9 mouse cellular contexts compared by ENCODE assay signal in genomic region chr2:115852109-115852508, GRCm38 (mm10).
DNase-seq lines count a peak whose midpoint lies in the region; ATAC-seq lines count a peak whose summit lies in the region.
"Had no signal": no experiment of that assay in that cellular context is flagged by ENCODE, and none has a peak within 500 bp of the region (broad histone marks: within the 10 kb centered on the region; RNA-seq: fewer than 3 reads in every experiment).

No protein-coding gene starts in this region.

- no peaks in the 10 kb centered on the region for H3K9me3 ChIP-seq in heart, embryonic 13.5 days
- no peaks in the 10 kb centered on the region for H3K9me3 ChIP-seq in embryonic facial prominence, embryonic 10.5 days
- no peaks in the 10 kb centered on the region for H3K9me3 ChIP-seq in hindbrain, embryonic 15.5 days
- H3K9me3 ChIP-seq in midbrain, embryonic 16.5 days (replicated peaks; ENCODE audit: control insufficient read depth, low read length, poor library complexity, severe bottlenecking) = no peaks in the 10 kb centered on the region

- peak overlapping the region; percentile 65 for H3K9ac ChIP-seq in heart, embryonic 13.5 days
- H3K9ac ChIP-seq in hindbrain, embryonic 15.5 days = no peak overlapping the region
- H3K9ac ChIP-seq in midbrain, embryonic 16.5 days (ENCODE audit: low read depth, low read length) = no peak overlapping the region; the same call in 1 of the 2 replicates

- no peak for DNase-seq in heart, adult 18-20 months
- no peak for DNase-seq in embryonic facial prominence, embryonic 10.5 days (ENCODE audit: low spot score)
- DNase-seq in gastrocnemius, postnatal 10 days = no peak
- no peak for DNase-seq in thymus, postnatal 0 days (ENCODE audit: low spot score)
- DNase-seq: cerebellum, adult 9-11 months had no signal

- H3K27me3 ChIP-seq in heart, embryonic 13.5 days (replicated peaks) = peaks cover 41% of the 10 kb centered on the region
- H3K27me3 ChIP-seq in embryonic facial prominence, embryonic 10.5 days (replicated peaks; ENCODE audit: low read depth, poor library complexity, severe bottlenecking) = peaks cover 67% of the 10 kb centered on the region
- peaks cover 3% of the 10 kb centered on the region; the same call in 1 of the 2 replicates for H3K27me3 ChIP-seq in hindbrain, embryonic 15.5 days
- peaks cover 16% of the 10 kb centered on the region for H3K27me3 ChIP-seq in midbrain, embryonic 16.5 days (ENCODE audit: control insufficient read depth, insufficient read depth, low read depth, low read length)

- H3K27ac ChIP-seq in heart, embryonic 13.5 days (replicated peaks) = no peak overlapping the region
- no peak overlapping the region for H3K27ac ChIP-seq in embryonic facial prominence, embryonic 10.5 days (replicated peaks)
- peak overlapping the region; percentile 82 for H3K27ac ChIP-seq in hindbrain, embryonic 15.5 days (replicated peaks)
- H3K27ac ChIP-seq in midbrain, embryonic 16.5 days (ENCODE audit: low read length) = no peak overlapping the region; the same call in 1 of the 2 replicates

- ATAC-seq in heart, embryonic 13.5 days (ENCODE audit: extremely low read depth, insufficient number of reproducible peaks, low FRiP score, low TSS enrichment) = no peak
- ATAC-seq in hindbrain, embryonic 15.5 days (ENCODE audit: low FRiP score, low read depth) = no peak
- no peak for ATAC-seq in midbrain, embryonic 16.5 days
- no peak for ATAC-seq in CD4-positive, CD25-positive, alpha-beta regulatory T cell, adult 4 months

- peaks cover 37% of the 10 kb centered on the region for H3K4me1 ChIP-seq in heart, embryonic 13.5 days
- H3K4me1 ChIP-seq in embryonic facial prominence, embryonic 10.5 days = peaks cover 71% of the 10 kb centered on the region
- peaks cover 36% of the 10 kb centered on the region for H3K4me1 ChIP-seq in hindbrain, embryonic 15.5 days (replicated peaks)
- peaks cover 9% of the 10 kb centered on the region for H3K4me1 ChIP-seq in midbrain, embryonic 16.5 days (ENCODE audit: control insufficient read depth, insufficient read depth, low read length)

- peak overlapping the region; percentile 48 for H3K4me3 ChIP-seq in heart, embryonic 13.5 days
- peak overlapping the region; percentile 52 for H3K4me3 ChIP-seq in embryonic facial prominence, embryonic 10.5 days
- H3K4me3 ChIP-seq in hindbrain, embryonic 15.5 days = peak overlapping the region; percentile 28
- peak overlapping the region; percentile 27; the same call in 1 of the 2 replicates for H3K4me3 ChIP-seq in midbrain, embryonic 16.5 days (ENCODE audit: low read depth, low read length)

- H3K4me2 ChIP-seq in heart, embryonic 13.5 days = peak overlapping the region; percentile 75
- H3K4me2 ChIP-seq in hindbrain, embryonic 15.5 days = peak overlapping the region; percentile 55
- H3K4me2 ChIP-seq in midbrain, embryonic 16.5 days (ENCODE audit: low read length) = peak overlapping the region; percentile 59

- H3K36me3 ChIP-seq in heart, embryonic 13.5 days = no peaks in the 10 kb centered on the region
- H3K36me3 ChIP-seq in embryonic facial prominence, embryonic 10.5 days (replicated peaks) = no peaks in the 10 kb centered on the region
- H3K36me3 ChIP-seq in hindbrain, embryonic 15.5 days = no peaks in the 10 kb centered on the region
- H3K36me3 ChIP-seq in midbrain, embryonic 16.5 days (ENCODE audit: control insufficient read depth, insufficient read depth, low read length) = no peaks in the 10 kb centered on the region

- 34% methylated on average over 11 of the region's 11 CpGs for WGBS in heart, embryonic 13.5 days
- 14% methylated on average over 11 of the region's 11 CpGs for WGBS in embryonic facial prominence, embryonic 10.5 days
- WGBS in hindbrain, embryonic 15.5 days = 9% methylated on average over 11 of the region's 11 CpGs
- WGBS in midbrain, embryonic 16.5 days = 14% methylated on average over 11 of the region's 11 CpGs
